Mouse (Mus musculus) inflammation-experienced regulatory T-cells (primary cell): ENCODE data around the gene Actb. TPM values are rescaled to one million over a fixed set of nuclear protein-coding genes. Genes with fewer than 3 reads are reported as not detected.

Experiments used
- polyA plus RNA-seq, 2 experiments: library from polyadenylated mRNA; unstranded; fragments of 100-300 nt; shearing (Covaris generic); gene quantifications; one replicate each; pipeline ENCODE4 v1.2.1; 2017

The Actb gene
- polyA plus RNA-seq: 1,000 to 10,000 TPM; 2,441 to 2,707 TPM

GRCm38 (mm10) chr5:142906532-142907047 lies at the start of gene Actb:
Actb (minus strand) TSS chr5:142906754.

GRCm38 (mm10) chr5:142894918-142895613 lies 11.5 kb downstream of the Actb start, which contains the start of gene Fbxl18:
Fbxl18 (minus strand) TSS chr5:142895421.

Other genes starting within 250 kb of the Actb start
- 1 to 10 TPM; 1.6 to 2.2 TPM for gene Slc29a4, start 214.2 kb downstream of the Actb start, polyA plus RNA-seq
- gene Tnrc18, start 89.1 kb downstream of the Actb start, polyA plus RNA-seq: 10 to 100 TPM; 24.3 to 26.3 TPM
- gene Fbxl18, start 11.3 kb downstream of the Actb start, polyA plus RNA-seq: 1 to 10 TPM; 6.0 to 9.6 TPM
- under 1 TPM; 0.31 to 0.70 TPM for gene Fscn1, start 53.6 kb upstream of the Actb start, polyA plus RNA-seq
- gene Rnf216, start 206.2 kb upstream of the Actb start, polyA plus RNA-seq: 10 to 100 TPM; 37.3 to 58.6 TPM
- under 1 TPM; 0.28 to 0.81 TPM for gene Olfr718-ps1, start 240.8 kb upstream of the Actb start, polyA plus RNA-seq